Mouse (Mus musculus) kidney, adult 2 months (tissue): Measurements from ENCODE around the gene Gm17949.

Experiments used
- CTCF ChIP-seq: fragments of 200-500 bp; conservative IDR thresholded peaks from 2 replicates; pipeline ENCODE4 v1.5.1; 2011; ENCODE audit warnings: low read depth, mild to moderate bottlenecking, control low read depth, low read length, moderate library complexity, mixed read lengths; ENCODE audit not compliant: insufficient read depth, insufficient read length
- POLR2A ChIP-seq: fragments of 200-500 bp; IDR thresholded peaks from one replicate; pipeline ENCODE4 v1.6.1; 2011; ENCODE audit warnings: low read depth, low read length, control low read depth

DNA sequence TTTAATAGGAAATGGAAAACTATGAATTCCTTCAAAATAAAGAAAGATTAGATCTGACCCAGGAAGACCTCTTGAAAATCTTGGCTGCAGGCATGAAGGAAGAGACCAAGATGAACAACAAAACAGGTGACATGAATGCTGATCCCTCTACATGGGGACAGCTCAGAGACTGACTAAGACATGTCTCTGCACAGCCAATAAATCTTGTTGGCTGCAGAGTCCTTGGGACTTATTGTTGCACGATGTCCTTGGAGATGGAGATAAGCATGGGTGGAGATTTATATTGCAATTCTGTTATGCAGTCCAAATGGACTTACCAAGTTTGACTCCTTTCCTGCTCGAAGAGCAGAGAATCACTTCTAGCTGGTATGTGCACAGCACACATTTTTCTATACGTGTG, 41.9 kb upstream of the Gm17949 start:
- TF ChIP-seq POLR2A (no peak), CTCF (no peak)
